Mouse (Mus musculus): ENCODE measurements around the gene Tbata. TPM values are rescaled to one million over a fixed set of nuclear protein-coding genes. Genes with fewer than 3 reads are reported as not detected.

Gene Tbata
- total and polyA plus RNA-seq, 3 experiments: not detected

GRCm38 (mm10) chr10:61172496-61172895 lies 742 bp downstream of the Tbata start:
- no peaks in the 10 kb centered on the region for H3K4me1 ChIP-seq (ENCODE audit: control insufficient read depth in 1 of 2, insufficient read depth in 2 of 2, low read length in 2 of 2)
- H3K27ac ChIP-seq (ENCODE audit: control insufficient read depth, low read depth, low read length): no peak overlapping the region
- H3K9ac ChIP-seq (ENCODE audit: control insufficient read depth, low read depth, low read length, poor library complexity, severe bottlenecking): no peak overlapping the region
- no peaks in the 10 kb centered on the region for H3K36me3 ChIP-seq (ENCODE audit: control insufficient read depth in 1 of 2, insufficient read depth in 2 of 2, low read length in 2 of 2)
- TF ChIP-seq CTCF (IDR thresholded peaks at IDR 0.05 in 2 of 3, conservative IDR thresholded peaks at IDR 0.05 in 1 of 3; ENCODE audit: control insufficient read depth in 1 of 3, insufficient read depth in 1 of 3, low read depth in 2 of 3, low read length in 3 of 3, poor library complexity in 1 of 3, severe bottlenecking in 1 of 3): peak in 1 of 3 experiments; percentile 7; a peak in 1 of 6 replicates
- no peak for TF ChIP-seq POLR2AphosphoS5 (IDR thresholded peaks at IDR 0.05; ENCODE audit: borderline replicate concordance, low read depth, low read length)
- H3K4me3 ChIP-seq (ENCODE audit: control insufficient read depth in 1 of 2, insufficient read depth in 1 of 2, low read depth in 2 of 2, low read length in 2 of 2): no peak overlapping the region
- H3K27me3 ChIP-seq (ENCODE audit: control insufficient read depth in 1 of 2, insufficient read depth in 2 of 2, low read length in 2 of 2): peaks cover 0 to 7% of the 10 kb centered on the region in 2 experiments; a peak in 2 of 4 replicates
- no peaks in the 10 kb centered on the region for H3K79me2 ChIP-seq (ENCODE audit: control insufficient read depth, insufficient read depth, low read length, poor library complexity)
- DNase-seq (ENCODE audit: low read depth, low spot score): no peak
- H3K9me3 ChIP-seq (replicated peaks; ENCODE audit: insufficient read depth, low read length): no peaks in the 10 kb centered on the region

- Histone ChIP-seq H3K4me3 (ENCODE audit: control insufficient read depth in 1 of 2, insufficient read depth in 1 of 2, low read depth in 2 of 2, low read length in 2 of 2) (no peak overlapping the region), H3K9ac (ENCODE audit: control insufficient read depth, low read depth, low read length, poor library complexity, severe bottlenecking) (no peak overlapping the region), H3K4me1 (ENCODE audit: control insufficient read depth in 1 of 2, insufficient read depth in 2 of 2, low read length in 2 of 2) (no peaks in the 10 kb centered on the region), H3K79me2 (ENCODE audit: control insufficient read depth, insufficient read depth, low read length, poor library complexity) (no peaks in the 10 kb centered on the region), H3K27ac (ENCODE audit: control insufficient read depth, low read depth, low read length) (no peak overlapping the region), H3K36me3 (ENCODE audit: control insufficient read depth in 1 of 2, insufficient read depth in 2 of 2, low read length in 2 of 2) (no peaks in the 10 kb centered on the region), H3K9me3 (replicated peaks; ENCODE audit: insufficient read depth, low read length) (no peaks in the 10 kb centered on the region), H3K27me3 (ENCODE audit: control insufficient read depth in 1 of 2, insufficient read depth in 2 of 2, low read length in 2 of 2) (0 out of 4 replicates have a peak, but pooled peaks cover 0 to 4% of the 10 kb centered on the region in 2 experiments)
- DNase-seq (ENCODE audit: low read depth, low spot score): no peak
- TF ChIP-seq ZNF384 (IDR thresholded peaks at IDR 0.05; ENCODE audit: low read depth, low read length): 0 out of 2 replicates have a peak, but pooled peaks have one; percentile 30
- TF ChIP-seq CTCF (IDR thresholded peaks at IDR 0.05 in 2 of 3, conservative IDR thresholded peaks at IDR 0.05 in 1 of 3; ENCODE audit: control insufficient read depth in 1 of 3, insufficient read depth in 1 of 3, low read depth in 2 of 3, low read length in 3 of 3, poor library complexity in 1 of 3, severe bottlenecking in 1 of 3): no peak
Observed at GRCm38 (mm10) chr10:61174711-61175441, 3.1 kb downstream of the Tbata start.

GRCm38 (mm10) chr10:61175442-61176204 lies 3.9 kb downstream of the Tbata start:
- Histone ChIP-seq H3K4me3 (ENCODE audit: control insufficient read depth in 1 of 2, insufficient read depth in 1 of 2, low read depth in 2 of 2, low read length in 2 of 2) (no peak overlapping the region), H3K4me1 (ENCODE audit: control insufficient read depth in 1 of 2, insufficient read depth in 2 of 2, low read length in 2 of 2) (no peaks in the 10 kb centered on the region), H3K9me3 (replicated peaks; ENCODE audit: insufficient read depth, low read length) (no peaks in the 10 kb centered on the region), H3K36me3 (ENCODE audit: control insufficient read depth in 1 of 2, insufficient read depth in 2 of 2, low read length in 2 of 2) (no peaks in the 10 kb centered on the region), H3K9ac (ENCODE audit: control insufficient read depth, low read depth, low read length, poor library complexity, severe bottlenecking) (no peak overlapping the region), H3K27ac (ENCODE audit: control insufficient read depth, low read depth, low read length) (no peak overlapping the region), H3K79me2 (ENCODE audit: control insufficient read depth, insufficient read depth, low read length, poor library complexity) (no peaks in the 10 kb centered on the region), H3K27me3 (ENCODE audit: control insufficient read depth in 1 of 2, insufficient read depth in 2 of 2, low read length in 2 of 2) (peaks cover 0 to 5% of the 10 kb centered on the region in 2 experiments; a peak in 1 of 4 replicates)
- TF ChIP-seq CTCF (IDR thresholded peaks at IDR 0.05 in 2 of 3, conservative IDR thresholded peaks at IDR 0.05 in 1 of 3; ENCODE audit: control insufficient read depth in 1 of 3, insufficient read depth in 1 of 3, low read depth in 2 of 3, low read length in 3 of 3, poor library complexity in 1 of 3, severe bottlenecking in 1 of 3) (peak; percentile 34 to 75 (median 47); a peak in 5 of 6 replicates), GABPA (IDR thresholded peaks at IDR 0.05; ENCODE audit: low read depth, low read length) (no peak), ZKSCAN1 (IDR thresholded peaks at IDR 0.05; ENCODE audit: low read depth, low read length) (no peak)
- peak; percentile 48 for DNase-seq (ENCODE audit: low read depth, low spot score)
